Mouse (Mus musculus) forebrain, embryonic 14.5 days (tissue): Measurements from ENCODE around the gene Pitpnm2. TPM values are rescaled to one million over a fixed set of nuclear protein-coding genes. Genes with fewer than 3 reads are reported as not detected.

Experiments
- ATAC-seq: fragments of 200-750 bp; cut with Nextera tagmentation; 2 replicates; pipeline ENCODE4 v1.8.0; 2017; ENCODE audit warnings: mild to moderate bottlenecking, moderate library complexity
- DNase-seq: peaks from one replicate; pipeline ENCODE4 v3.0.0-alpha.2; 2015; ENCODE audit warnings: low spot score
- H3K27ac ChIP-seq: fragments of 300-500 bp; sonication (generic); 2 replicates; pipeline ENCODE4 v1.5.1; 2014; ENCODE audit warnings: low read depth, mild to moderate bottlenecking, control low read depth, low read length, moderate library complexity
- H3K27me3 ChIP-seq: fragments of 300-500 bp; sonication (generic); replicated peaks from 2 replicates; pipeline ENCODE4 v1.6.1; 2014; ENCODE audit warnings: low read length, control low read depth, mixed read lengths; ENCODE audit not compliant: control insufficient read depth, insufficient read depth
- H3K36me3 ChIP-seq: fragments of 300-500 bp; sonication (generic); 2 replicates; pipeline ENCODE4 v1.6.1; 2014; ENCODE audit warnings: low read length, control low read depth; ENCODE audit not compliant: control insufficient read depth, insufficient read depth
- H3K4me1 ChIP-seq: fragments of 300-500 bp; sonication (generic); 2 replicates; pipeline ENCODE4 v1.6.1; 2014; ENCODE audit warnings: antibody characterized with exemption, low read length, control low read depth; ENCODE audit not compliant: control insufficient read depth, insufficient read depth
- H3K4me2 ChIP-seq: fragments of 300-500 bp; sonication (generic); 2 replicates; pipeline ENCODE4 v1.6.1; 2014; ENCODE audit warnings: mild to moderate bottlenecking, control low read depth, low read length
- H3K4me3 ChIP-seq: fragments of 300-500 bp; sonication (generic); 2 replicates; pipeline ENCODE4 v1.5.1; 2014; ENCODE audit warnings: low read depth, low read length, control low read depth
- H3K9ac ChIP-seq: fragments of 300-500 bp; sonication (generic); 2 replicates; pipeline ENCODE4 v1.6.1; 2014; ENCODE audit warnings: mild to moderate bottlenecking, low read length, control low read depth, moderate library complexity
- H3K9me3 ChIP-seq: fragments of 300-500 bp; sonication (generic); replicated peaks from 2 replicates; pipeline ENCODE4 v1.6.1; 2016; ENCODE audit warnings: low read length, control low read depth, mixed read lengths; ENCODE audit not compliant: control insufficient read depth
- WGBS: fragments of 180-500 bp; shearing (Covaris S2); extraction: QIAGEN DNeasy Blood & Tissue Kit; methylation state at CpG from one replicate; pipeline ENCODE4 v1.1.7; 2014; 5-methylcytosine and 5-hydroxymethylcytosine counted together
- polyA plus RNA-seq: library from polyadenylated mRNA; unstranded; fragments of >200 nt; fragmentation: Nextera tagmentation; extraction: Ambion mirVana; gene quantifications from 2 replicates; pipeline ENCODE4 v1.2.1, GENCODE M21; 2014

The Pitpnm2 gene
- polyA plus RNA-seq, 1 experiment from 2014 or later: 8.5 TPM

- no peak for ATAC-seq
- 82% methylated on average over 7 of the region's 7 CpGs for WGBS
Measured at GRCm38 (mm10) chr5:124150895-124151294, 98.7 kb downstream of the Pitpnm2 start.

GRCm38 (mm10) chr5:124149028-124149427 lies 100.5 kb downstream of the Pitpnm2 start:
- H3K27me3 ChIP-seq: no peaks in the 10 kb centered on the region
- H3K4me3 ChIP-seq: no peak overlapping the region
- DNase-seq (no peak), ATAC-seq (no peak)
- no peak overlapping the region for H3K27ac ChIP-seq
- H3K9ac ChIP-seq: no peak overlapping the region
- H3K36me3 ChIP-seq: peaks cover 15% of the 10 kb centered on the region; the same call in 1 of the 2 replicates
- H3K9me3 ChIP-seq: no peaks in the 10 kb centered on the region
- 69% methylated on average over 5 of the region's 5 CpGs for WGBS
- no peaks in the 10 kb centered on the region for H3K4me1 ChIP-seq
- H3K4me2 ChIP-seq: no peak overlapping the region

More at GRCm38 (mm10) chr5:124150895-124151294, 98.7 kb downstream of the Pitpnm2 start:
- no peak for DNase-seq
- H3K36me3 ChIP-seq: peaks cover 10% of the 10 kb centered on the region; the same call in 1 of the 2 replicates
- H3K27me3 ChIP-seq: no peaks in the 10 kb centered on the region
- no peak overlapping the region for H3K9ac ChIP-seq
- no peak overlapping the region for H3K4me2 ChIP-seq
- no peak overlapping the region for H3K27ac ChIP-seq
- no peaks in the 10 kb centered on the region for H3K4me1 ChIP-seq
- H3K9me3 ChIP-seq: no peaks in the 10 kb centered on the region
- no peak overlapping the region for H3K4me3 ChIP-seq

GRCm38 (mm10) chr5:124138066-124138465 lies 111.5 kb downstream of the Pitpnm2 start:
- Histone ChIP-seq H3K9me3 (no peaks in the 10 kb centered on the region), H3K27me3 (no peaks in the 10 kb centered on the region), H3K9ac (no peak overlapping the region), H3K4me1 (no peaks in the 10 kb centered on the region), H3K27ac (no peak overlapping the region), H3K4me3 (no peak overlapping the region), H3K36me3 (peaks cover 46% of the 10 kb centered on the region), H3K4me2 (no peak overlapping the region)
- ATAC-seq (no peak), DNase-seq (no peak)
- WGBS: 92% methylated on average over 7 of the region's 7 CpGs

- Histone ChIP-seq H3K4me2 (no peak overlapping the region), H3K9me3 (no peaks in the 10 kb centered on the region), H3K27ac (no peak overlapping the region), H3K27me3 (no peaks in the 10 kb centered on the region), H3K4me1 (no peaks in the 10 kb centered on the region), H3K4me3 (no peak overlapping the region), H3K9ac (no peak overlapping the region), H3K36me3 (peaks cover 57% of the 10 kb centered on the region)
- no peak for ATAC-seq
- WGBS: 88% methylated on average over 5 of the region's 5 CpGs
- DNase-seq: no peak
Measured at GRCm38 (mm10) chr5:124134261-124134660, 115.3 kb downstream of the Pitpnm2 start.

- WGBS: 93% methylated on average over 11 of the region's 11 CpGs
- Histone ChIP-seq H3K4me3 (no peak overlapping the region), H3K27ac (no peak overlapping the region), H3K36me3 (peaks cover 82% of the 10 kb centered on the region), H3K9ac (no peak overlapping the region), H3K4me2 (no peak overlapping the region), H3K27me3 (no peaks in the 10 kb centered on the region), H3K4me1 (no peaks in the 10 kb centered on the region), H3K9me3 (no peaks in the 10 kb centered on the region)
- ATAC-seq (no peak), DNase-seq (no peak)
Measured at GRCm38 (mm10) chr5:124125093-124125492, 124.5 kb downstream of the Pitpnm2 start.

GRCm38 (mm10) chr5:124122357-124122756 lies 127.2 kb downstream of the Pitpnm2 start:
- Histone ChIP-seq H3K4me2 (no peak overlapping the region), H3K27me3 (no peaks in the 10 kb centered on the region), H3K4me3 (no peak overlapping the region), H3K9ac (no peak overlapping the region), H3K9me3 (no peaks in the 10 kb centered on the region), H3K27ac (no peak overlapping the region), H3K36me3 (peaks cover 81% of the 10 kb centered on the region), H3K4me1 (no peaks in the 10 kb centered on the region)
- WGBS: 91% methylated on average over 18 of the region's 18 CpGs
- no peak for ATAC-seq
- no peak for DNase-seq

- Histone ChIP-seq H3K4me3 (no peak overlapping the region), H3K4me1 (peaks cover 6% of the 10 kb centered on the region), H3K9me3 (no peaks in the 10 kb centered on the region), H3K4me2 (no peak overlapping the region), H3K27me3 (no peaks in the 10 kb centered on the region), H3K27ac (no peak overlapping the region), H3K9ac (no peak overlapping the region), H3K36me3 (peaks cover 71% of the 10 kb centered on the region)
- no peak for DNase-seq
- WGBS: 85% methylated on average over 5 of the region's 5 CpGs
- ATAC-seq: no peak
Measured at GRCm38 (mm10) chr5:124119204-124119603, 130.4 kb downstream of the Pitpnm2 start.

- 2% methylated on average over 64 of the region's 64 CpGs for WGBS
- H3K27ac ChIP-seq: peak within 1 kb of the TSS; percentile 72
- H3K9ac ChIP-seq: peak within 1 kb of the TSS; percentile 86
- H3K4me2 ChIP-seq: peak within 1 kb of the TSS; percentile 98
- ATAC-seq: peak; percentile 21; the same call in 1 of the 2 replicates
- H3K36me3 ChIP-seq: peaks cover 43% of the 10 kb centered on the region
- peak; percentile 83 for DNase-seq
- no peaks in the 10 kb centered on the region for H3K9me3 ChIP-seq
- no peaks in the 10 kb centered on the region for H3K27me3 ChIP-seq
- H3K4me3 ChIP-seq: peak within 1 kb of the TSS; percentile 84
- H3K4me1 ChIP-seq: peaks cover 15% of the 10 kb centered on the region
Measured at GRCm38 (mm10) chr5:124115990-124116845, 133.3 kb downstream of the Pitpnm2 start, which contains the start of gene Arl6ip4. Arl6ip4 (plus strand) TSS chr5:124116089.

- H3K36me3 ChIP-seq: peaks cover 36% of the 10 kb centered on the region
- peak overlapping the region; percentile 98 for H3K4me2 ChIP-seq
- H3K27me3 ChIP-seq: no peaks in the 10 kb centered on the region
- ATAC-seq (no peak), DNase-seq (no peak)
- peak overlapping the region; percentile 86 for H3K9ac ChIP-seq
- H3K27ac ChIP-seq: peak overlapping the region; percentile 72
- H3K4me3 ChIP-seq: peak overlapping the region; percentile 84
- H3K4me1 ChIP-seq: peaks cover 19% of the 10 kb centered on the region
- 25% methylated on average over 7 of the region's 7 CpGs for WGBS
- H3K9me3 ChIP-seq: no peaks in the 10 kb centered on the region
Measured at GRCm38 (mm10) chr5:124115531-124115930, 134.0 kb downstream of the Pitpnm2 start.
